Mouse (Mus musculus) urinary bladder, adult 2 months (tissue): ENCODE results near the gene Ascl2. TPM values are rescaled to one million over a fixed set of nuclear protein-coding genes. Genes with fewer than 3 reads are reported as not detected.
A peak's percentile ranks its signal among the peaks of the same experiment; 100 is the strongest.

ENCODE experiments used
- DNase-seq: peaks from one replicate; pipeline ENCODE4 v3.0.0; 2022; ENCODE audit warnings: low spot score
- polyA plus RNA-seq: library from polyadenylated mRNA; depleted of rRNA; stranded (reverse); fragments of >200 nt; gene quantifications from 2 replicates; pipeline ENCODE4 v1.2.3, GENCODE M21; 2012; rRNA removed

Ascl2 gene
- 2.4 and 2.7 TPM in 2 replicates for polyA plus RNA-seq

DNA sequence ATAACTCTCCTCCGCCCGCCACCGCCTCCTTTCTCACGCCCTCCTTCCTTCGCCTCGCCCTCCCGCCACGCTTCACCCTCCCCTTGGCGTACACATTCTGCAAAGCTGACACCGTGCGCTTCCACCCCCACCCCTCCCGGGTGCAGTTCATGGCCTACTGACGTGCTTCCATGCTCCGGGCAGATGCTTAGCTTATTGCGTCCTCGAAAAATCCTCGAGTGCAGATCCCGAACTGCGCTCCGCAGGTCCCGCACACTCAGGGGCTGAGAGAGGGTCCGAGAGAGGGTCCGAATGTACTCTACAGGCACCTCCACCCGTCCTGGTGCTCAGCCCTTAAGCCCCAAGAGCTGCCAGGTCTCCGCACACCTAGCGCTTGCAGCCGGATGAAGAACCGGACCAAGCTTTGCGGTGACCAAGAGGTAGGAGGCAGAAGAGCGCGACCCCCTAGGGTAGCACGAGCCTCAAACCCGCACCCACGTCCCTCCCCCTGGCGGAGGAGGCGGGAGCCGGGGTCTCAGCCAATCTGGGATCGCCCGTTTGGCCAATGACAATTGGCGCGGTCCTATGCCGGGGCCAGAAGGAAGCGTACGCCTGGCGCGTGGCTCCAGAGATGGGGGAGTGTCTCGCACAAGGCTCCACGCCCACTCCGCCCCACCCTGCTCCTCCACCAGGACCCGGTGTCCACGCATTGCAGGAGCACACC is at the start of gene Ascl2:
Gene Ascl2 (minus strand): TSS at position 456 of the 703 bp plus-strand sequence.
- DNase-seq: peak; percentile 32

- DNase-seq: no peak
These were observed 48.1 kb upstream of the Ascl2 start for GRCm38 (mm10) chr7:143017181-143017580.

DNA sequence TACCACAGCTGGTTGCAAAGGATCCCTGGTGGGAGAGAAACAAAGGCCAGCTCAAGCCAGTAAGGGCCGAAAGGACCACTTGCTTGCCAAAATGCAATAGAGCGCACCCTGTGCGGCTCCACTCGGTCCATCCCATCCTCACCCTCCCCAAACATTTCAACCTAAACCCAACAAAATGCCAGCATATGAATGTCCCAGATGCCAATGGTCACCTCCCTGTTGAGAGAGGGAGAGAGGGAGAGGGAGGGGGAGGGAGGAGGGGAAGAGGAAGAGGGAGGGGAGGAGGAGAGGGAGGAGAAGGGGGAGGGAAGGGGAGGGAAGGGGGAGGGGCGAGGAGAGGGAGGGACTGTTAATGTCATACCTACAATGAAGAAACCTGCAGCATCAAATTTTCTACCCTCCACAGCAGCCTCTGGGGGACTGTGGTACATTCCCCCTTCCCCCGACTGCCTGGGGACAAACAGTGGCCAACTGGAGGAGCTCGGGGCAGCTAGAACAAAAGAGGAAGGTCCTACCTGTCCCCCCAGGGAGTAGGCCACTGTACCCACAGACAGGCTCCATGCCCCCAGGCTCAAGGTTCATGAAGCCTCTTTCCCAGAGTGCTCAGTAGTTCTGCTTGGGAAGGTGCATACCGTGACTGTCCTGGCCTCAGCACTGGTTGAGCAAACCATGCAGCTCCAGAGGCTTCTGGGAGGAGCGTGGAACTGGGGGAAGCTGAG is 47.5 kb upstream of the Ascl2 start:
- no peak for DNase-seq

DNA sequence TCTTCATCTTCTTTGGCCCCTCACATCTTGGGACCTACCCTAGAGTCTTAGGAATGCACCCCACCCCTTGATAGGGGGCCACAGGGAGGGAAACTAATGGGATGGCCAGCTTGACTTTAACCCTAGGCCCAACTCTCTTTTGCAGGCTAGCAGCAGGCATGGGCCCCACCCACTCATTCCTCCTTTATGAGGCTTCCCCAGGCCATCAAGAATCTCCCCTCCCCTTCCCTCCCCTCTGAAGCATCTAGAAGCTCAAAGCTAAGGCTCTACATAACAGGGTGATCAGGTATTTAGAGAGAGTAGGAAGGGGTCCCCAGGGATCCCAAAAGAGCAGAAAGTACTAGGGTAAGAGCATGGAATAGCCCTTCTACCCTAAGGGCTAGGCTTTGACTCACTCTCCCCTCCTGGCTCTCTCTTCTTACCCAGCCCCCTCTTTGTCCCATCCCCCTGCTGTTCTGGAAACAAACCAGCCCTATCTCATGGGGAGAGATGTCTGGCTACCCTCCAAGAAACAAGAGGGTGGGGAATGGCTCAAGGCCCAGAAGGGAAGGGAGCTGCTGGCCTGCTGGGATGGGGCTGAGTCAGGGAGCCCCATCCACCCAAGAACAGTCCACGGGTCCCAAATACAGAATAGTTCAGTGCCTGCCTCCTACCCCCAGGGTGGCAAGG is 46.8 kb upstream of the Ascl2 start:
- peak; percentile 40 for DNase-seq

DNA sequence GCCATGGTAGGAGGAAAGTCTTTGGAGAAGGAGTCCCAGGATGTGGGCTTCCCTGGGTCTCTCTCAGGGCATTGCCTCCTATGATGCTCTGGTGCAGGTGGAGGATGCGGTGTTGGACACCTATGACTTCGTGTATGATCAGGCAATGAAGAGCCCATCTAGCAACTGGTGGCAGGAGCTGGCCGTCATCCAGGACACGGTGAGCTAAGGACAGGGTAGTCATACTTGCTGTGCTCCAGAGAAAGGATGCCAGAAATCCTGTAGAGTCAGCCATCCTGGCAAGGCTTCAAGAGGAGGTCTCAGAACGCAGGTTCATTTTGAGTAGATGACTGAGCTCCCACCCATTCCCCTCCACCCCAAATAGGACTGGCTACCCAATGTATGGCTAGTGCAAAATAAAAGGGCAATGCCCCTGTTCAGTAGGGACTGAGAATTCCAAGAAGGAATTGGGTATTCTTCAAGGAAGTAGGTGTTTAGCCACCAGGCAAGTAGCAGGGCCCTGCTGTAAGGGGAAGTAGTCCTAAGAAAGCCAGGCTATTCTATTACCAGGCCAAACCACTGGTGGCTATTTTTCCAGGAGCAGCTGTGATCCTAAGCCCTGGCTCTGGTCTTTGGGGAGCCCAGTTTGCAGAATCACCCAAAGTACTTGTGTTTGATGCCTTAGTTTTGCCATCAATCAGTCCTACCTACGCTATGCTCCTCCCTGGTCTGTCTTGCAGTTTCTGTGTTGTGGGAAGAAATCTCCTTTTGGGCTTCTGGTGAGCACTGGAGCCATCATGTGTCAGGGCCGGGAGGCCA is 46.0 kb upstream of the Ascl2 start:
- no peak for DNase-seq

DNA sequence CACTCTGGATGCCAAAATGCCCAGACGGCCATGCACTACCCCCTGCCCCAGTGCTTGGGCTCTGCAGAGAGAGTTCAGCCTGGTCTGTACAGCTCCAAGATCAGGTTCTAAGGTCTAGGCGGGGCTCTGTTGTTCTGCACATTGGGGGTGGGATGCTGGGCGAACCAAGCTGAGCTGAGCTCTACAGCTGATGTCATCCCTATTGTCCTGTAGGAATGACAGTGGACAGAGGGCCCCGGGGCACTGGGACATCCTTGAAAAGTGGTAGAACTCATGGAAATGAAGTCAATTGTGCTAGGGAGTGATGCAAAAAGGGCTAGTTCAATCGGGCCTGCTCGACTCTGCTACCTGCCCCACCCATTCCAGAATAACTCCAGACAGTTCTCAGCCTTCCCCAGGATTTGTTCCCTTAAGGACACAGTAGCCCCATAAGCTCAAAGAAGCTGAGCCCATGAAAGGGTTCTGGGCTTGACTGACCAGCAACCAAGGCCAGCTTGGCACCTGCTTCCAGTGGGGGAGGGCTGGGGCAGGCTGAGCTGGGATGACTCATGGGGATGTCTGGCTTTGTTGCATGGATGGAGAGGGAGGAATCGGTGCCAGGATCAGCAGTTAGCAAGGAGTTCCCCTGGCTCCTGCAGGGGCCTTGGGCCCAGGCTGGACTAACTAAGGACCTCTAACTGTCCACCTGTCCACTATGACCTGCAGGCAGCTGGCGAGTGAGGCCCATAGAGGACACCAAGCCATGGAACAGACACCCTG is 44.5 kb upstream of the Ascl2 start:
- no peak for DNase-seq

- no peak for DNase-seq
These were observed 43.3 kb upstream of the Ascl2 start for GRCm38 (mm10) chr7:143012230-143012875.

DNA sequence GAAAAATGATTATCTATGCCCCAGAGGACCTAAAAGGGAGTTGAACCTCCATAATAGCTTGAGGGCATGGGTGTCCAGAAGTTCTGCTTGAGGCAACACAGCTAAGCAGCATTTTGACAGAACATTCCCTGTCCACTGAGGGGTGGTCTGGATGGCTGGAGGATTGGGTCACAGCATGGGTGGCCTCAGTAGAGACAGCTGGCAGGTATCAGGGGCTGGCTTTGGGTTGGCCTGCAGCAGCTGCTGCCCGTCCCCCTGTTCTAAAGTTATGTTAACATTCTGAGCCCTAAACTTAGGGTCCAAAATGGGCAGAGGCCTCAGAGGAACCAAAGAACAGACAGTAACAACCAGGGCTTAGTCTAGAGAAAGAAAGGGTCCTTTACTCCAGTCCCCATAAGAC is 42.2 kb upstream of the Ascl2 start:
- DNase-seq: no peak

GRCm38 (mm10) chr7:143009996-143010395 is 40.9 kb upstream of the Ascl2 start:
- DNase-seq: no peak

- no peak for DNase-seq
These were observed 40.1 kb upstream of the Ascl2 start for GRCm38 (mm10) chr7:143008996-143009665.

DNA sequence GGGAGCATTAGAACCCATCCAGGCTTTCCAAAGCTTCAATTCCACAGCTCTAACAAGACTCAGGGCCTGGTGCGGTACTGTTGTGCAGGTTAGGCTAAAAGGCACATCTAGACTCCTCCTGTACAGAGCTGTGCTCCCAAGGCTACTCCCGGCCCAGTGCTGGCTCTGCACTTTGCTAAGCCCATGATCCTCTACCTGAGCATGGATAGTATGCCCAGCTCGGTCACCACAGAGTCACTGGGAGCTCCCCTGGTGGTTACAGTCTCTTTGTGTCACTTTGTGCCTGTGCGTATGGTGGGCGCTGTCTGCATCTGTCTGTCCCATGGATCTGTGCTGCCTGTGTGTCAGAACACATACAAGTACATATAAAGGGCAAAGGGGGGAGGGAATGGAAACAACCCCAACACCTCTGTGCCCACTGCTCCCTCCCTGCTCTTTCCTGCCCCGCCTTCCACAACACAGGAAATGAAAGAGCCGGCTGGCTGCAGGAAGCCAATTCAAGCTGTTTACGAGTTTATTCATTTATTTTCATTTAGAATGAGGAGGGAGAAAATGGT is 39.4 kb upstream of the Ascl2 start:
- DNase-seq: no peak

- DNase-seq: peak; percentile 89
These were observed 38.7 kb upstream of the Ascl2 start for GRCm38 (mm10) chr7:143007599-143008369.

GRCm38 (mm10) chr7:143006756-143007598 is 37.9 kb upstream of the Ascl2 start:
- no peak for DNase-seq

- no peak for DNase-seq
These were observed 37.2 kb upstream of the Ascl2 start for GRCm38 (mm10) chr7:143006097-143006755.

- no peak for DNase-seq
These were observed 36.5 kb upstream of the Ascl2 start for GRCm38 (mm10) chr7:143005344-143006096.

DNA sequence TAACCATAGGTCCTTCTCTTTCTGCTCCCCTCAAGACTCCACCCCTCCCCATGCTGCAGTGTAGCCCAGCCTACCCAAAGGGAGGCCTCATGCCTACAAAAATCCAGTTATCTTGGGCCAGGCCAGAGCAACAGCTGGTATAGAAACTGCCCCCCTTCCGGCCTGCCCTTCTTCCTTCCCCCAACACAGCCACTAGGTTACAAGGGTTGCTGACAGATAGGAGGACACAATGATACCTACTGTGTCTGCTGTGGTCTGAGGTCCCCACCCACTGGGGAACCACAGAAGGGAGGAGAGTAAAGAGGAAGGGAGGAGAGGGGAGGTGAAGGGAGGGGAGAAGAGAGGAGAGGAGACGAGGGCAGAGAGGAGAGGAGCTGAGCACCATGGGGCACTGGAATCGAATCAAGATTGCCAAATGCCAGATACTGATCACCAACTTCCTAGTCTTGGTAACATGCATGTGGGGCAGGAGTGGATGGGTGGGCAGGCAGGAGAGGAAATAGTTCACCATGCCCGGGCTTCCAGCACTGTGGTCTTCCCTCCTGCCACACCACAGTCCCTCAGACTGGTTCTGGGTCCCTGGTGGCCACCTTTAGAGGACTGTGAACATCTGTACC is 35.8 kb upstream of the Ascl2 start, which contains the start of gene Tspan32:
Gene Tspan32 (plus strand): TSS at position 320 of the 617 bp plus-strand sequence.
- DNase-seq: no peak
